Mouse (Mus musculus) left cerebral cortex, postnatal 10 days (tissue): ENCODE measurements around the gene Hoxb5. TPM values are rescaled to one million over a fixed set of nuclear protein-coding genes. Genes with fewer than 3 reads are reported as not detected.

ENCODE experiments used
- DNase-seq, 2 experiments: peaks; one replicate each; pipeline ENCODE4 v3.0.0; 2021 to 2022; ENCODE audit warnings: low spot score in 2 of 2, mixed read lengths in 1 of 2; ENCODE audit errors: extremely low spot score in 1 of 2
- intact Hi-C: fragments of 180-260 bp; cut with DNase I; formaldehyde crosslinking; loops from one replicate; pipeline ENCODE4 v1.15.1; 2025
- total RNA-seq, 2 experiments: library from RNA; stranded (reverse); gene quantifications; 2 replicates each; pipeline ENCODE4 v1.2.3; 2021

The Hoxb5 gene
- total RNA-seq, 2 experiments from 2014 or later, result not detected

- DNase-seq, result peak in 1 of 2 experiments; percentile 36
- intact Hi-C loops, result loop anchor here (5.0 to 10.0 kb wide), 3 partner anchors 279 to 461 kb away; partner anchors contain the start of gene Igf2bp1
Observed at GRCm38 (mm10) chr11:96284041-96284749, 18.9 kb upstream of the Hoxb5 start.

- no peak for DNase-seq
- intact Hi-C loops, result loop anchor here (5.0 to 10.0 kb wide), 3 partner anchors 280 to 460 kb away; partner anchors contain the start of gene Igf2bp1
Observed at GRCm38 (mm10) chr11:96284774-96285734, 18.1 kb upstream of the Hoxb5 start.

- intact Hi-C loops, result loop anchor here (10.0 kb wide), 2 partner anchors 281 to 459 kb away; partner anchors contain the start of gene Igf2bp1
- no peak for DNase-seq
Observed at GRCm38 (mm10) chr11:96285771-96286738, 17.1 kb upstream of the Hoxb5 start, which contains the start of gene Hoxb7. Gene Hoxb7, plus strand, starts transcription at chr11:96286623.

- intact Hi-C loops, result loop anchor here (10.0 kb wide), 2 partner anchors 282 to 458 kb away; partner anchors contain the start of gene Igf2bp1
- DNase-seq, result no peak
Observed at GRCm38 (mm10) chr11:96286739-96287385, 16.3 kb upstream of the Hoxb5 start.

- intact Hi-C loops, result loop anchor here (10.0 kb wide), 2 partner anchors 283 to 457 kb away; partner anchors contain the start of gene Igf2bp1
- no peak for DNase-seq
Observed at GRCm38 (mm10) chr11:96287411-96287810, 15.7 kb upstream of the Hoxb5 start.

GRCm38 (mm10) chr11:96288455-96289221 lies 14.5 kb upstream of the Hoxb5 start:
- no peak for DNase-seq
- intact Hi-C loops, result loop anchor here (10.0 kb wide), 2 partner anchors 284 to 456 kb away; partner anchors contain the start of gene Igf2bp1

- no peak for DNase-seq
- intact Hi-C loops, result loop anchor here (10.0 kb wide), 2 partner anchors 284 to 456 kb away; partner anchors contain the start of gene Igf2bp1
Observed at GRCm38 (mm10) chr11:96289293-96289692, 13.8 kb upstream of the Hoxb5 start.

GRCm38 (mm10) chr11:96289837-96290236 lies 13.3 kb upstream of the Hoxb5 start:
- intact Hi-C loops, result loop anchor here (5.0 to 10.0 kb wide), 3 partner anchors 62 to 455 kb away; partner anchors contain the start of genes Hoxb2 and Igf2bp1

GRCm38 (mm10) chr11:96290705-96291355 lies 12.3 kb upstream of the Hoxb5 start:
- intact Hi-C loops, result loop anchor here (5.0 kb wide), 1 partner anchor 61 kb away; the partner anchor contains the start of gene Hoxb2
- DNase-seq, result no peak

More at GRCm38 (mm10) chr11:96289837-96290236, 13.3 kb upstream of the Hoxb5 start:
- no peak for DNase-seq

GRCm38 (mm10) chr11:96291681-96292564 lies 11.2 kb upstream of the Hoxb5 start, which contains the start of gene Hoxb6:
Gene Hoxb6, plus strand, starts transcription at chr11:96292476.
- intact Hi-C loops, result loop anchor here (5.0 kb wide), 1 partner anchor 60 kb away; the partner anchor contains the start of gene Hoxb2
- DNase-seq, result no peak

GRCm38 (mm10) chr11:96292565-96293301 lies 10.4 kb upstream of the Hoxb5 start:
- DNase-seq, result no peak
- intact Hi-C loops, result loop anchor here (5.0 kb wide), 1 partner anchor 60 kb away; the partner anchor contains the start of gene Hoxb2

- intact Hi-C loops, result loop anchor here (5.0 kb wide), 1 partner anchor 59 kb away; the partner anchor contains the start of gene Hoxb2
Observed at GRCm38 (mm10) chr11:96293302-96293921, 9.7 kb upstream of the Hoxb5 start.

GRCm38 (mm10) chr11:96294245-96295091 lies 8.7 kb upstream of the Hoxb5 start:
- DNase-seq, result peak; percentile 16 to 53
- intact Hi-C loops, result loop anchor here (5.0 kb wide), 1 partner anchor 58 kb away; the partner anchor contains the start of gene Hoxb2

More at GRCm38 (mm10) chr11:96293302-96293921, 9.7 kb upstream of the Hoxb5 start:
- DNase-seq, result no peak
